Mouse (Mus musculus): ENCODE measurements around the gene Kif22.

The Kif22 gene

GRCm38 (mm10) chr7:126984667-126985444 is 57.4 kb downstream of the Kif22 start:
- DNase-seq (ENCODE audit: low read depth, low spot score) = no peak

GRCm38 (mm10) chr7:126983113-126983512 is 59.2 kb downstream of the Kif22 start:
- DNase-seq (ENCODE audit: low read depth, low spot score) = no peak

GRCm38 (mm10) chr7:126982054-126982453 is 60.2 kb downstream of the Kif22 start:
- DNase-seq (ENCODE audit: low read depth, low spot score) = no peak

GRCm38 (mm10) chr7:126981601-126982000 is 60.7 kb downstream of the Kif22 start:
- DNase-seq (ENCODE audit: low read depth, low spot score) = no peak

GRCm38 (mm10) chr7:126978841-126979240 is 63.4 kb downstream of the Kif22 start:
- DNase-seq (ENCODE audit: low read depth, low spot score) = no peak
